Mouse (Mus musculus): ENCODE measurements around the gene Il19. TPM values are rescaled to one million over a fixed set of nuclear protein-coding genes. Genes with fewer than 3 reads are reported as not detected.

The Il19 gene
- polyA plus RNA-seq, 1 experiment from 2014 or later: not detected

GRCm38 (mm10) chr1:130893329-130894040 lies 46.4 kb downstream of the Il19 start:
- no peak overlapping the region for H3K27ac ChIP-seq (replicated peaks; ENCODE audit: low read depth, low read length)
- ATAC-seq (ENCODE audit: low FRiP score, low TSS enrichment) (no peak), DNase-seq (no peak)
- no peaks in the 10 kb centered on the region for H3K27me3 ChIP-seq (ENCODE audit: control insufficient read depth, insufficient read depth, low read length)
- H3K9ac ChIP-seq (replicated peaks; ENCODE audit: low read length): no peak overlapping the region
- H3K9me3 ChIP-seq (ENCODE audit: control insufficient read depth, low read length): no peaks in the 10 kb centered on the region
- no peaks in the 10 kb centered on the region for H3K4me1 ChIP-seq (ENCODE audit: control insufficient read depth, insufficient read depth, low read length)
- H3K4me2 ChIP-seq (ENCODE audit: low read length): no peak overlapping the region
- H3K36me3 ChIP-seq (ENCODE audit: control insufficient read depth, insufficient read depth, low read length): no peaks in the 10 kb centered on the region
- WGBS: 67% methylated on average over 9 of the region's 9 CpGs
- no peak overlapping the region for H3K4me3 ChIP-seq (replicated peaks; ENCODE audit: low read depth, low read length)

- Histone ChIP-seq H3K27me3 (ENCODE audit: control insufficient read depth, insufficient read depth, low read length) (no peaks in the 10 kb centered on the region), H3K27ac (replicated peaks; ENCODE audit: low read depth, low read length) (no peak overlapping the region), H3K4me1 (ENCODE audit: control insufficient read depth, insufficient read depth, low read length) (no peaks in the 10 kb centered on the region), H3K9ac (replicated peaks; ENCODE audit: low read length) (no peak overlapping the region), H3K36me3 (ENCODE audit: control insufficient read depth, insufficient read depth, low read length) (no peaks in the 10 kb centered on the region), H3K9me3 (ENCODE audit: control insufficient read depth, low read length) (no peaks in the 10 kb centered on the region), H3K4me3 (replicated peaks; ENCODE audit: low read depth, low read length) (no peak overlapping the region), H3K4me2 (ENCODE audit: low read length) (no peak overlapping the region)
- DNase-seq (no peak), ATAC-seq (ENCODE audit: low FRiP score, low TSS enrichment) (no peak)
- WGBS: 81% methylated on average over 1 of the region's 1 CpGs
These were observed 47.5 kb downstream of the Il19 start for GRCm38 (mm10) chr1:130892446-130892845.

- Histone ChIP-seq H3K4me3 (replicated peaks; ENCODE audit: low read depth, low read length) (no peak within 1 kb of the TSS), H3K36me3 (ENCODE audit: control insufficient read depth, insufficient read depth, low read length) (no peaks in the 10 kb centered on the region), H3K4me2 (ENCODE audit: low read length) (no peak within 1 kb of the TSS), H3K4me1 (ENCODE audit: control insufficient read depth, insufficient read depth, low read length) (no peaks in the 10 kb centered on the region), H3K9ac (replicated peaks; ENCODE audit: low read length) (no peak within 1 kb of the TSS), H3K27ac (replicated peaks; ENCODE audit: low read depth, low read length) (no peak within 1 kb of the TSS), H3K9me3 (ENCODE audit: control insufficient read depth, low read length) (no peaks in the 10 kb centered on the region), H3K27me3 (ENCODE audit: control insufficient read depth, insufficient read depth, low read length) (no peaks in the 10 kb centered on the region)
- DNase-seq (no peak), ATAC-seq (ENCODE audit: low FRiP score, low TSS enrichment) (no peak)
These were observed 52.6 kb downstream of the Il19 start, which contains the start of gene Il24 for GRCm38 (mm10) chr1:130887354-130887753. Gene Il24, minus strand, starts transcription at chr1:130887454.

GRCm38 (mm10) chr1:130883146-130883545 lies 56.8 kb downstream of the Il19 start:
- Histone ChIP-seq H3K4me3 (replicated peaks; ENCODE audit: low read depth, low read length) (no peak overlapping the region), H3K4me2 (ENCODE audit: low read length) (no peak overlapping the region), H3K4me1 (ENCODE audit: control insufficient read depth, insufficient read depth, low read length) (no peaks in the 10 kb centered on the region), H3K9ac (replicated peaks; ENCODE audit: low read length) (no peak overlapping the region), H3K9me3 (ENCODE audit: control insufficient read depth, low read length) (no peaks in the 10 kb centered on the region), H3K27ac (replicated peaks; ENCODE audit: low read depth, low read length) (no peak overlapping the region), H3K36me3 (ENCODE audit: control insufficient read depth, insufficient read depth, low read length) (no peaks in the 10 kb centered on the region), H3K27me3 (ENCODE audit: control insufficient read depth, insufficient read depth, low read length) (0 out of 2 replicates have a peak, but pooled peaks cover 5% of the 10 kb centered on the region)
- DNase-seq: no peak
- WGBS: 91% methylated on average over 4 of the region's 4 CpGs
- ATAC-seq (ENCODE audit: low FRiP score, low TSS enrichment): no peak

Other genes starting within 250 kb of the Il19 start
- not detected in 2 replicates for gene Gm29427, start 224.3 kb downstream of the Il19 start, polyA plus RNA-seq (2014; fragmentation: Nextera tagmentation; extraction: Ambion mirVana)
- gene Yod1, start 222.8 kb downstream of the Il19 start, polyA plus RNA-seq (2014; fragmentation: Nextera tagmentation; extraction: Ambion mirVana): 14.7 and 15.4 TPM in 2 replicates
- gene Pfkfb2, start 210.9 kb downstream of the Il19 start, polyA plus RNA-seq (2014; fragmentation: Nextera tagmentation; extraction: Ambion mirVana): 21.9 and 24.8 TPM in 2 replicates
- gene AA986860, start 208.1 kb downstream of the Il19 start, polyA plus RNA-seq (2014; fragmentation: Nextera tagmentation; extraction: Ambion mirVana): 0.18 and 0.28 TPM in 2 replicates
- gene Fcamr, start 139.2 kb downstream of the Il19 start, polyA plus RNA-seq (2014; fragmentation: Nextera tagmentation; extraction: Ambion mirVana): not detected in 2 replicates
- gene Pigr, start 113.4 kb downstream of the Il19 start, polyA plus RNA-seq (2014; fragmentation: Nextera tagmentation; extraction: Ambion mirVana): not detected in 2 replicates
- not detected in 2 replicates for gene Fcmr, start 74.4 kb downstream of the Il19 start, polyA plus RNA-seq (2014; fragmentation: Nextera tagmentation; extraction: Ambion mirVana)
- not detected in 2 replicates for gene Il24, start 52.7 kb downstream of the Il19 start, polyA plus RNA-seq (2014; fragmentation: Nextera tagmentation; extraction: Ambion mirVana)
- not detected in 2 replicates for gene Il20, start 28.7 kb downstream of the Il19 start, polyA plus RNA-seq (2014; fragmentation: Nextera tagmentation; extraction: Ambion mirVana)
- gene Il10, start 79.7 kb upstream of the Il19 start, polyA plus RNA-seq (2014; fragmentation: Nextera tagmentation; extraction: Ambion mirVana): not detected in 2 replicates
- gene Mapkapk2, start 157.7 kb upstream of the Il19 start, polyA plus RNA-seq (2014; fragmentation: Nextera tagmentation; extraction: Ambion mirVana): 25.0 and 35.0 TPM in 2 replicates
- 14.8 and 18.7 TPM in 2 replicates for gene Dyrk3, start 198.2 kb upstream of the Il19 start, polyA plus RNA-seq (2014; fragmentation: Nextera tagmentation; extraction: Ambion mirVana)
- gene Eif2d, start 213.1 kb upstream of the Il19 start, polyA plus RNA-seq (2014; fragmentation: Nextera tagmentation; extraction: Ambion mirVana): 47.3 and 54.8 TPM in 2 replicates